Mouse (Mus musculus) ES-E14 (cell line): ENCODE results near the gene Olfr576.

ENCODE experiments used
- CHD2 ChIP-seq: IDR thresholded peaks from 2 replicates; pipeline ENCODE4 v1.6.1; 2014; ENCODE audit warnings: mild to moderate bottlenecking, low read depth, low read length, inconsistent platforms
- MAFK ChIP-seq: IDR thresholded peaks from 2 replicates; pipeline ENCODE4 v1.6.1; 2014; ENCODE audit warnings: mild to moderate bottlenecking, low read depth, low read length, inconsistent platforms; ENCODE audit not compliant: insufficient read depth
- ZC3H11A ChIP-seq: IDR thresholded peaks from 2 replicates; pipeline ENCODE4 v1.6.1; 2012; ENCODE audit warnings: low read depth, mild to moderate bottlenecking, inconsistent platforms, low read length, borderline replicate concordance

DNA sequence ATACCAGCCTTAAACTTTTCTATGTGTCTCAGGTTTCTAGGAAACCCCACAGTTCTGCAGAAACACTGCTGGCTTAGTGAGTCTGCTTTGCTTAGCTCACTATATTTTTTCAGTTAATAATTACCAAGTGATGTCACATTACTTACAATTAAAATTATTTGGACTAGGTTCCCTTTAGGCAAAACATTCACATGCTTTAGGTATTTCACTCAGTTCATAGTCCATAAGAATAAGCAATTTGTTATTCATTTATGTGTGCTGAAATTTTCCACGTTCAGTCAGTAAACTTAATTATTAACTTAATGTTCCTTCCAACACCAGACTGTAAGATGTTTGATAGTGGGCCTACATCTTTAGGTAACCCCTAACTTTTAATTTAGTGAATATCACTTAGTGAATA is 11.7 kb upstream of the Olfr576 start:
- TF ChIP-seq CHD2: no peak
- TF ChIP-seq MAFK: no peak
- TF ChIP-seq ZC3H11A: no peak
